Mouse (Mus musculus) splenic B cell, adult 2 months (primary cell): Measurements from ENCODE around the gene Galnt15.

Experiments
- DNase-seq: peaks from one replicate; pipeline ENCODE4 v3.0.0-alpha.2; 2011; ENCODE audit warnings: low read depth, low spot score
- H3K27me3 ChIP-seq: 2 replicates; pipeline ENCODE4 v1.6.1; 2012; ENCODE audit warnings: mild to moderate bottlenecking, low read length, moderate library complexity, mixed read lengths; ENCODE audit not compliant: control insufficient read depth, poor library complexity, insufficient read depth, severe bottlenecking
- H3K36me3 ChIP-seq: 2 replicates; pipeline ENCODE4 v1.6.1; 2012; ENCODE audit warnings: mild to moderate bottlenecking, low read length, moderate library complexity, mixed read lengths; ENCODE audit not compliant: control insufficient read depth, poor library complexity, insufficient read depth, severe bottlenecking

Galnt15 gene

GRCm38 (mm10) chr14:32091704-32092103 lies 62.9 kb downstream of the Galnt15 start:
- no peaks in the 10 kb centered on the region for H3K27me3 ChIP-seq
- no peak for DNase-seq
- peaks cover 2% of the 10 kb centered on the region; the same call in 1 of the 2 replicates for H3K36me3 ChIP-seq

GRCm38 (mm10) chr14:32093018-32093417 lies 64.2 kb downstream of the Galnt15 start:
- peaks cover 2% of the 10 kb centered on the region; the same call in 1 of the 2 replicates for H3K36me3 ChIP-seq
- no peak for DNase-seq
- no peaks in the 10 kb centered on the region for H3K27me3 ChIP-seq

- Histone ChIP-seq H3K36me3 (peaks cover 4% of the 10 kb centered on the region; the same call in 1 of the 2 replicates), H3K27me3 (no peaks in the 10 kb centered on the region)
- no peak for DNase-seq
Measured at GRCm38 (mm10) chr14:32093500-32094117, 64.8 kb downstream of the Galnt15 start.

GRCm38 (mm10) chr14:32095646-32096045 lies 66.9 kb downstream of the Galnt15 start:
- H3K27me3 ChIP-seq = no peaks in the 10 kb centered on the region
- DNase-seq = no peak
- peaks cover 13% of the 10 kb centered on the region; the same call in 1 of the 2 replicates for H3K36me3 ChIP-seq

GRCm38 (mm10) chr14:32096740-32097139 lies 68.0 kb downstream of the Galnt15 start:
- Histone ChIP-seq H3K27me3 (no peaks in the 10 kb centered on the region), H3K36me3 (peaks cover 13% of the 10 kb centered on the region)
- no peak for DNase-seq

GRCm38 (mm10) chr14:32097691-32098090 lies 68.9 kb downstream of the Galnt15 start:
- DNase-seq = no peak
- H3K27me3 ChIP-seq = no peaks in the 10 kb centered on the region

GRCm38 (mm10) chr14:32098951-32099350 lies 70.2 kb downstream of the Galnt15 start:
- Histone ChIP-seq H3K36me3 (peaks cover 11% of the 10 kb centered on the region), H3K27me3 (no peaks in the 10 kb centered on the region)
- DNase-seq = no peak

More at GRCm38 (mm10) chr14:32097691-32098090, 68.9 kb downstream of the Galnt15 start:
- H3K36me3 ChIP-seq = peaks cover 11% of the 10 kb centered on the region

- H3K36me3 ChIP-seq = peaks cover 9% of the 10 kb centered on the region
- H3K27me3 ChIP-seq = no peaks in the 10 kb centered on the region
- no peak for DNase-seq
Measured at GRCm38 (mm10) chr14:32103556-32103955, 74.8 kb downstream of the Galnt15 start.

GRCm38 (mm10) chr14:32105663-32106062 lies 76.9 kb downstream of the Galnt15 start:
- no peak for DNase-seq
- Histone ChIP-seq H3K27me3 (no peaks in the 10 kb centered on the region), H3K36me3 (no peaks in the 10 kb centered on the region; the same call in 1 of the 2 replicates)

GRCm38 (mm10) chr14:32106911-32107310 lies 78.1 kb downstream of the Galnt15 start:
- DNase-seq = no peak
- Histone ChIP-seq H3K36me3 (no peaks in the 10 kb centered on the region), H3K27me3 (no peaks in the 10 kb centered on the region)
